ENCODE assay signal across 24 mouse cellular contexts in the genomic region with DNA sequence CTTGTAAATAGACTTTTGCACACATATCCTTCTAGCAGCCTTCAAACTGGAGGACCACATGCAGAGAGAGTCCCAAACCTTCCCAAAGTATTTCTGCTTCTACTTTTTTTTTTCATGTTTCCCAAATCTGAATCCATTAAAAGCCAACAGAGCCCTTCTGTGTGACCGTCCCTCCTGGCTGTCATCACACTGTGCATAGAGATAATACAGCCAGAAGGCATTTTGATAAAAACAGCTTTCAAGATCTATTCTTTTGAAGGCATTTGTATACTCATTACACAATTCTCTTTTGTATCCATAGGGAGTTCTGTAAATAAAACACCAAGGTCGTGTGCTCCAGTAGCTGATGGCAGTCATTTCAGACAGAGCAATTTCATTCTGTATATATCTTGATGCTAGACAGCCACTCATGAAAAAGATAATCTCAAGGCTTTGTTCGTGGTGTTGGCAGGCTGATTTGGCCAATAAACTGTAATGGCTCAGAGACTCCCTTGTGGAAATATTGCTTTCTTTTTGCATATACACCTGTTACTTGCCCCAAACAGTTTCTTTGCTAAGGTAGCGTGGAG.
DNase-seq lines count a peak whose midpoint lies in the region; ATAC-seq lines count a peak whose summit lies in the region.
"Had no signal": no experiment of that assay in that cellular context is flagged by ENCODE, and none has a peak within 500 bp of the region (broad histone marks: within the 10 kb centered on the region; RNA-seq: fewer than 3 reads in every experiment).

No protein-coding gene starts in this region.

- no peaks in the 10 kb centered on the region for H3K27me3 ChIP-seq in forebrain, embryonic 14.5 days (replicated peaks; ENCODE audit: control insufficient read depth, insufficient read depth, low read length)
- H3K27me3 ChIP-seq in forebrain, embryonic 13.5 days: no peaks in the 10 kb centered on the region
- H3K27me3 ChIP-seq in heart, embryonic 13.5 days (replicated peaks): no peaks in the 10 kb centered on the region
- no peaks in the 10 kb centered on the region for H3K27me3 ChIP-seq in midbrain, embryonic 13.5 days
- no peaks in the 10 kb centered on the region for H3K27me3 ChIP-seq in midbrain, embryonic 11.5 days (ENCODE audit: control insufficient read depth, insufficient read depth, low read length)
- no peaks in the 10 kb centered on the region for H3K27me3 ChIP-seq in neural tube, embryonic 14.5 days (ENCODE audit: control insufficient read depth, insufficient read depth, low read length)
- H3K27me3 ChIP-seq: embryonic facial prominence, embryonic 12.5 days; embryonic facial prominence, embryonic 15.5 days; forebrain, embryonic 12.5 days; heart, embryonic 15.5 days; intestine, embryonic 15.5 days had no signal

- H3K36me3 ChIP-seq in forebrain, embryonic 14.5 days (ENCODE audit: control insufficient read depth, insufficient read depth, low read length): no peaks in the 10 kb centered on the region
- no peaks in the 10 kb centered on the region for H3K36me3 ChIP-seq in forebrain, embryonic 13.5 days (ENCODE audit: poor library complexity, severe bottlenecking)
- no peaks in the 10 kb centered on the region for H3K36me3 ChIP-seq in heart, embryonic 13.5 days
- H3K36me3 ChIP-seq in midbrain, embryonic 13.5 days: no peaks in the 10 kb centered on the region
- H3K36me3 ChIP-seq in midbrain, embryonic 11.5 days (ENCODE audit: control insufficient read depth, insufficient read depth, low read length): no peaks in the 10 kb centered on the region
- H3K36me3 ChIP-seq in neural tube, embryonic 14.5 days (ENCODE audit: control insufficient read depth, insufficient read depth, low read length): no peaks in the 10 kb centered on the region
- H3K36me3 ChIP-seq: embryonic facial prominence, embryonic 12.5 days; embryonic facial prominence, embryonic 15.5 days; forebrain, embryonic 12.5 days; heart, embryonic 15.5 days; intestine, embryonic 15.5 days had no signal

- peaks cover 6% of the 10 kb centered on the region for H3K4me1 ChIP-seq in forebrain, embryonic 14.5 days (ENCODE audit: control insufficient read depth, insufficient read depth, low read length)
- peaks cover 9% of the 10 kb centered on the region for H3K4me1 ChIP-seq in forebrain, embryonic 13.5 days
- peaks cover 27% of the 10 kb centered on the region for H3K4me1 ChIP-seq in heart, embryonic 13.5 days
- H3K4me1 ChIP-seq in midbrain, embryonic 13.5 days (replicated peaks): peaks cover 15% of the 10 kb centered on the region
- no peaks in the 10 kb centered on the region for H3K4me1 ChIP-seq in midbrain, embryonic 11.5 days (ENCODE audit: control insufficient read depth, insufficient read depth, low read length)
- H3K4me1 ChIP-seq in neural tube, embryonic 14.5 days (ENCODE audit: control insufficient read depth, insufficient read depth, low read length): 0 out of 2 replicates have a peak, but pooled peaks cover 5% of the 10 kb centered on the region
- H3K4me1 ChIP-seq: embryonic facial prominence, embryonic 12.5 days; embryonic facial prominence, embryonic 15.5 days; intestine, embryonic 15.5 days had no signal

- no peak for DNase-seq in forebrain, embryonic 14.5 days (ENCODE audit: low spot score)
- DNase-seq in heart, adult 8-10 months (ENCODE audit: low spot score): no peak
- DNase-seq in midbrain, embryonic 11.5 days (ENCODE audit: low spot score, missing footprints): no peak
- DNase-seq in neural tube, embryonic 10.5 days (ENCODE audit: extremely low spot score, low spot score): no peak
- DNase-seq: adrenal gland, adult 8-10 months; adrenal gland, postnatal 25 days; cerebellum, adult 18-20 months; cerebellum, adult 9-10 months; cerebellum, postnatal 14 days; gastrocnemius, postnatal 36 days; heart, postnatal 10 days; heart, postnatal 36 days; kidney, adult 11 months had no signal

- 0 out of 2 replicates have a peak overlapping the region, but pooled peaks have one; percentile 33 for H3K27ac ChIP-seq in forebrain, embryonic 14.5 days (ENCODE audit: low read depth, low read length)
- H3K27ac ChIP-seq in forebrain, embryonic 13.5 days: no peak overlapping the region
- H3K27ac ChIP-seq in heart, embryonic 13.5 days (replicated peaks): no peak overlapping the region; the same call in 1 of the 2 replicates
- no peak overlapping the region; the same call in 1 of the 2 replicates for H3K27ac ChIP-seq in midbrain, embryonic 13.5 days
- H3K27ac ChIP-seq in midbrain, embryonic 11.5 days (ENCODE audit: low read depth, low read length): no peak overlapping the region
- no peak overlapping the region for H3K27ac ChIP-seq in neural tube, embryonic 14.5 days (ENCODE audit: low read depth, low read length)
- H3K27ac ChIP-seq: embryonic facial prominence, embryonic 12.5 days; embryonic facial prominence, embryonic 15.5 days; forebrain, embryonic 12.5 days; heart, embryonic 15.5 days; intestine, embryonic 15.5 days had no signal

- no peak for ATAC-seq in forebrain, embryonic 14.5 days
- no peak for ATAC-seq in forebrain, embryonic 13.5 days
- ATAC-seq in heart, embryonic 13.5 days (ENCODE audit: extremely low read depth, insufficient number of reproducible peaks, low FRiP score, low TSS enrichment): no peak
- ATAC-seq in midbrain, embryonic 13.5 days: peak; percentile 55; the same call in 1 of the 2 replicates
- ATAC-seq in midbrain, embryonic 11.5 days (ENCODE audit: low FRiP score): no peak
- ATAC-seq in neural tube, embryonic 14.5 days (ENCODE audit: low read depth): peak; percentile 14; the same call in 1 of the 2 replicates
- ATAC-seq: activated CD4-positive, CD25-positive, alpha-beta regulatory T cell, adult 4 months; hindbrain, embryonic 16.5 days; intestine, embryonic 15.5 days had no signal

- H3K4me2 ChIP-seq in forebrain, embryonic 14.5 days (ENCODE audit: low read length): no peak overlapping the region
- no peak overlapping the region for H3K4me2 ChIP-seq in forebrain, embryonic 13.5 days
- 0 out of 2 replicates have a peak overlapping the region, but pooled peaks have one; percentile 1 for H3K4me2 ChIP-seq in heart, embryonic 13.5 days
- H3K4me2 ChIP-seq in midbrain, embryonic 13.5 days (replicated peaks): no peak overlapping the region
- H3K4me2 ChIP-seq in midbrain, embryonic 11.5 days: no peak overlapping the region
- no peak overlapping the region for H3K4me2 ChIP-seq in neural tube, embryonic 14.5 days (ENCODE audit: low read depth, low read length)
- H3K4me2 ChIP-seq: embryonic facial prominence, embryonic 12.5 days; embryonic facial prominence, embryonic 15.5 days; forebrain, embryonic 12.5 days; heart, embryonic 15.5 days; intestine, embryonic 15.5 days had no signal

- no peaks in the 10 kb centered on the region for H3K9me3 ChIP-seq in forebrain, embryonic 14.5 days (replicated peaks; ENCODE audit: control insufficient read depth, low read length)
- H3K9me3 ChIP-seq in forebrain, embryonic 13.5 days (replicated peaks): no peaks in the 10 kb centered on the region
- H3K9me3 ChIP-seq in heart, embryonic 13.5 days: no peaks in the 10 kb centered on the region
- H3K9me3 ChIP-seq in midbrain, embryonic 13.5 days: no peaks in the 10 kb centered on the region
- no peaks in the 10 kb centered on the region for H3K9me3 ChIP-seq in midbrain, embryonic 11.5 days (ENCODE audit: control insufficient read depth, low read length)
- no peaks in the 10 kb centered on the region for H3K9me3 ChIP-seq in neural tube, embryonic 14.5 days (ENCODE audit: control insufficient read depth, low read length)
- H3K9me3 ChIP-seq: embryonic facial prominence, embryonic 12.5 days; embryonic facial prominence, embryonic 15.5 days; forebrain, embryonic 12.5 days; heart, embryonic 15.5 days; intestine, embryonic 15.5 days had no signal

- H3K4me3 ChIP-seq in forebrain, embryonic 14.5 days (ENCODE audit: low read depth, low read length): no peak overlapping the region
- no peak overlapping the region for H3K4me3 ChIP-seq in forebrain, embryonic 13.5 days
- no peak overlapping the region for H3K4me3 ChIP-seq in heart, embryonic 13.5 days
- no peak overlapping the region for H3K4me3 ChIP-seq in midbrain, embryonic 13.5 days (replicated peaks)
- no peak overlapping the region for H3K4me3 ChIP-seq in midbrain, embryonic 11.5 days (ENCODE audit: low read depth, low read length)
- H3K4me3 ChIP-seq in neural tube, embryonic 14.5 days (ENCODE audit: low read depth, low read length): no peak overlapping the region
- H3K4me3 ChIP-seq: embryonic facial prominence, embryonic 12.5 days; embryonic facial prominence, embryonic 15.5 days; forebrain, embryonic 12.5 days; heart, embryonic 15.5 days; intestine, embryonic 15.5 days had no signal

- WGBS in forebrain, embryonic 14.5 days: 49% methylated on average over 4 of the region's 4 CpGs
- WGBS in forebrain, embryonic 13.5 days: 41% methylated on average over 4 of the region's 4 CpGs
- WGBS in heart, embryonic 13.5 days: 26% methylated on average over 4 of the region's 4 CpGs
- WGBS in midbrain, embryonic 13.5 days: 37% methylated on average over 4 of the region's 4 CpGs
- 63% methylated on average over 4 of the region's 4 CpGs for WGBS in midbrain, embryonic 11.5 days
- WGBS in neural tube, embryonic 14.5 days: 37% methylated on average over 4 of the region's 4 CpGs

- H3K9ac ChIP-seq in forebrain, embryonic 14.5 days (ENCODE audit: low read length): no peak overlapping the region
- no peak overlapping the region for H3K9ac ChIP-seq in forebrain, embryonic 13.5 days
- H3K9ac ChIP-seq in heart, embryonic 13.5 days: no peak overlapping the region
- H3K9ac ChIP-seq in midbrain, embryonic 13.5 days (replicated peaks): no peak overlapping the region
- H3K9ac ChIP-seq in midbrain, embryonic 11.5 days (ENCODE audit: low read length): no peak overlapping the region
- H3K9ac ChIP-seq in neural tube, embryonic 14.5 days (replicated peaks; ENCODE audit: low read depth, low read length): no peak overlapping the region
- H3K9ac ChIP-seq: embryonic facial prominence, embryonic 12.5 days; embryonic facial prominence, embryonic 15.5 days; forebrain, embryonic 12.5 days; heart, embryonic 15.5 days; intestine, embryonic 15.5 days had no signal

Comparison
In these comparisons a context has a peak if more than half of its experiments do, and no peak if none do; other contexts are left out.
1. ATAC-seq: peak in midbrain, embryonic 13.5 days (single experiment) and neural tube, embryonic 14.5 days (single experiment); none in forebrain, embryonic 14.5 days (single experiment), forebrain, embryonic 13.5 days (single experiment), heart, embryonic 13.5 days (single experiment) and midbrain, embryonic 11.5 days (single experiment).